Mouse (Mus musculus) erythroblast, embryonic 14.5 days (primary cell): ENCODE measurements around the gene Fam169a.

Experiments used
- GATA1 ChIP-seq: IDR thresholded peaks from 2 replicates; pipeline ENCODE4 v1.6.1; 2012; ENCODE audit warnings: low read length, inconsistent platforms, mixed read lengths
- TAL1 ChIP-seq: IDR thresholded peaks from 3 replicates; pipeline ENCODE4 v1.6.1; 2012; ENCODE audit warnings: low read length, inconsistent platforms, mixed read lengths

GRCm38 (mm10) chr13:97077556-97077955, 10.5 kb downstream of the Fam169a start:
- no peak for TF ChIP-seq GATA1
- TF ChIP-seq TAL1 = no peak
